In the genomic region with DNA sequence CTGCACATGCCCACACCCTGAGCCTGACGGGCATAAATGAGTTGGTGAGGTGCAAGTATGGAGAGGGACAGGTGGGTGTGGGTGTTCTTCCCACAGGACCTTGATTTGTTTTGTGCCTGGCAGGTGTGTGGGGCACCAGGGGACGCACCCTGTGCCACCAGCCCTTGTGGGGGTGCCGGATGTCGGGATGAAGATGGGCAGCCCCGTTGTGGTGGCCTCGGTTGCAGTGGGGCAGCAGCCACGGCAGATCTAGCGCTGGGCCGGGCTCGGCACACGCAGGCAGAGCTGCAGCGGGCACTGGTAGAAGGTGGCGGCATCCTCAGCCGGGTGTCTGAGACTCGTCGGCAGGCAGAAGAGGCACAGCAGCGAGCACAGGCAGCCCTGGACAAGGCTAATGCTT, we compare ENCODE assay signal across 23 mouse cellular contexts. TPM values are rescaled to one million over a fixed set of nuclear protein-coding genes. Genes with fewer than 3 reads are reported as not detected.
DNase-seq lines count a peak whose midpoint lies in the region; ATAC-seq and TF ChIP-seq lines count a peak whose summit lies in the region.
"Had no signal": no experiment of that assay in that cellular context is flagged by ENCODE, and none has a peak within 500 bp of the region (broad histone marks: within the 10 kb centered on the region; RNA-seq: fewer than 3 reads in every experiment).

No protein-coding gene starts in this region.

- peaks cover 85% of the 10 kb centered on the region for H3K36me3 ChIP-seq in heart, embryonic 10.5 days
- H3K36me3 ChIP-seq in ES-E14 (ENCODE audit: control insufficient read depth, insufficient read depth, low read length, poor library complexity, severe bottlenecking): peaks cover 12% of the 10 kb centered on the region
- peaks cover 69% of the 10 kb centered on the region for H3K36me3 ChIP-seq in forebrain, embryonic 13.5 days (ENCODE audit: poor library complexity, severe bottlenecking)

- no peak overlapping the region for H3K4me2 ChIP-seq in forebrain, embryonic 13.5 days
- H3K4me2 ChIP-seq: embryonic facial prominence, embryonic 13.5 days; forebrain, embryonic 12.5 days; heart, embryonic 13.5 days; hindbrain, embryonic 14.5 days had no signal

- H3K4me1 ChIP-seq in heart, embryonic 10.5 days: peaks cover 29% of the 10 kb centered on the region
- peaks cover 3 to 14% of the 10 kb centered on the region in 2 experiments; a peak in 3 of 4 replicates for H3K4me1 ChIP-seq in ES-E14 (ENCODE audit: control insufficient read depth in 2 of 2, insufficient read depth in 2 of 2, low read length in 2 of 2, poor library complexity in 1 of 2)
- H3K4me1 ChIP-seq in forebrain, embryonic 13.5 days: peaks cover 25% of the 10 kb centered on the region

- no peaks in the 10 kb centered on the region for H3K9me3 ChIP-seq in heart, embryonic 10.5 days
- H3K9me3 ChIP-seq in ES-E14 (ENCODE audit: control insufficient read depth, insufficient read depth, low read depth, low read length): no peaks in the 10 kb centered on the region
- H3K9me3 ChIP-seq in forebrain, embryonic 13.5 days (replicated peaks): no peaks in the 10 kb centered on the region
- H3K9me3 ChIP-seq: embryonic facial prominence, embryonic 13.5 days; forebrain, embryonic 12.5 days; heart, embryonic 13.5 days had no signal

- peak; percentile 9 for DNase-seq in adrenal gland, postnatal 14 days
- DNase-seq in adrenal gland, postnatal 25 days: no peak
- DNase-seq in heart, adult 11 months: peak; percentile 90
- DNase-seq in heart, embryonic 10.5 days (ENCODE audit: low spot score): no peak
- no peak for DNase-seq in ES-E14 (ENCODE audit: low read depth, low spot score)
- no peak for DNase-seq in urinary bladder, postnatal 36 days (ENCODE audit: low spot score in 2 of 2)
- DNase-seq: adrenal gland, postnatal 10 days; cerebellum, adult 2 months; cerebellum, adult 9-11 months; forebrain, postnatal 0 days; gastrocnemius, postnatal 36 days; heart, postnatal 14 days; heart, postnatal 4 days; kidney, adult 18-20 months had no signal

- no peak overlapping the region for H3K27ac ChIP-seq in heart, embryonic 10.5 days
- no peak overlapping the region for H3K27ac ChIP-seq in ES-E14 (ENCODE audit: insufficient read depth, low read depth, low read length, poor library complexity, severe bottlenecking)
- H3K27ac ChIP-seq in forebrain, embryonic 13.5 days: no peak overlapping the region
- H3K27ac ChIP-seq: embryonic facial prominence, embryonic 13.5 days; forebrain, embryonic 12.5 days; heart, embryonic 13.5 days; hindbrain, embryonic 14.5 days had no signal

- WGBS in heart, embryonic 10.5 days: 89% methylated on average over 17 of the region's 17 CpGs
- WGBS in forebrain, embryonic 13.5 days: 92% methylated on average over 17 of the region's 17 CpGs

- in situ Hi-C loops in ES-E14 (cut with MboI; ENCODE audit: low sequenced_read_pairs in 2 of 2, unreplicated experiment in 2 of 2): no loop called here

- H3K27me3 ChIP-seq in heart, embryonic 10.5 days (ENCODE audit: insufficient read depth, poor library complexity, severe bottlenecking): no peaks in the 10 kb centered on the region
- no peaks in the 10 kb centered on the region for H3K27me3 ChIP-seq in forebrain, embryonic 13.5 days
- H3K27me3 ChIP-seq: embryonic facial prominence, embryonic 13.5 days; forebrain, embryonic 12.5 days; heart, embryonic 13.5 days had no signal

- 0 out of 2 replicates have a peak overlapping the region, but pooled peaks have one; percentile 1 for H3K9ac ChIP-seq in ES-E14 (ENCODE audit: insufficient read depth, low read depth, low read length, poor library complexity, severe bottlenecking)
- H3K9ac ChIP-seq in forebrain, embryonic 13.5 days: no peak overlapping the region
- H3K9ac ChIP-seq: forebrain, embryonic 12.5 days; forebrain, postnatal 0 days; heart, embryonic 13.5 days; hindbrain, embryonic 14.5 days had no signal

- no peak overlapping the region for H3K4me3 ChIP-seq in heart, embryonic 10.5 days
- peak overlapping the region; percentile 14 to 18; a peak in 2 of 4 replicates for H3K4me3 ChIP-seq in ES-E14 (ENCODE audit: insufficient read depth in 1 of 2, low read depth in 1 of 2, low read length in 2 of 2, poor library complexity in 1 of 2, severe bottlenecking in 1 of 2)
- no peak overlapping the region for H3K4me3 ChIP-seq in forebrain, embryonic 13.5 days
- H3K4me3 ChIP-seq: embryonic facial prominence, embryonic 13.5 days; erythroblast, embryonic 14.5 days; forebrain, embryonic 12.5 days; heart, embryonic 13.5 days had no signal

- no peak for ATAC-seq in forebrain, embryonic 13.5 days
- ATAC-seq: forebrain, postnatal 0 days; hindbrain, postnatal 0 days; inflammation-experienced regulatory T-cells, adult 6 months; intestine, embryonic 16.5 days had no signal

TF ChIP-seq in ES-E14, 5 proteins besides CTCF, POLR2A, EP300 and RAD21:
- no peak for TF ChIP-seq HCFC1 (IDR thresholded peaks at IDR 0.05; ENCODE audit: borderline replicate concordance, insufficient read depth, low read length)
- TF ChIP-seq ZNF384 (IDR thresholded peaks at IDR 0.05; ENCODE audit: low read depth, low read length): no peak
- no peak for TF ChIP-seq CHD2 (IDR thresholded peaks at IDR 0.05; ENCODE audit: low read depth, low read length)
- no peak for TF ChIP-seq ZC3H11A (IDR thresholded peaks at IDR 0.05; ENCODE audit: borderline replicate concordance, low read depth, low read length)
- no peak for TF ChIP-seq MAFK (IDR thresholded peaks at IDR 0.05; ENCODE audit: insufficient read depth, low read depth, low read length)

RNA-seq across cellular contexts. Expression of a gene that starts 2.0 kb away (rescaled TPM):
- 163 and 175 TPM in 2 replicates for total RNA-seq in adrenal gland, postnatal 14 days (2021)
- 292 and 314 TPM in 2 replicates for total RNA-seq in adrenal gland, postnatal 25 days (2021)
- 78.6 and 84.1 TPM in 2 replicates for polyA plus RNA-seq in heart, embryonic 10.5 days (2016; fragmentation: Nextera tagmentation; extraction: Ambion mirVana)
- 92.1 and 126 TPM in 2 replicates for total RNA-seq in ES-E14 (2012; rRNA removed)
- 69.7 and 80.6 TPM in 2 replicates for polyA plus RNA-seq in forebrain, embryonic 13.5 days (2015; fragmentation: Nextera tagmentation; extraction: Ambion mirVana)

RNA-seq across cellular contexts. Expression of a gene that starts 8.9 kb away (rescaled TPM):
- 121 and 124 TPM in 2 replicates for total RNA-seq in adrenal gland, postnatal 14 days (2021)
- 114 and 134 TPM in 2 replicates for total RNA-seq in adrenal gland, postnatal 25 days (2021)
- polyA plus RNA-seq in heart, embryonic 10.5 days (2016; fragmentation: Nextera tagmentation; extraction: Ambion mirVana): 46.3 and 57.4 TPM in 2 replicates
- total RNA-seq in ES-E14 (2012; rRNA removed): 50.6 and 54.5 TPM in 2 replicates
- polyA plus RNA-seq in forebrain, embryonic 13.5 days (2015; fragmentation: Nextera tagmentation; extraction: Ambion mirVana): 18.7 and 22.9 TPM in 2 replicates

RNA-seq across cellular contexts. Expression of a gene that starts 19.1 kb away (rescaled TPM):
- 179 and 190 TPM in 2 replicates for total RNA-seq in adrenal gland, postnatal 14 days (2021)
- 221 and 259 TPM in 2 replicates for total RNA-seq in adrenal gland, postnatal 25 days (2021)
- polyA plus RNA-seq in heart, embryonic 10.5 days (2016; fragmentation: Nextera tagmentation; extraction: Ambion mirVana): 83.2 and 95.8 TPM in 2 replicates
- total RNA-seq in ES-E14 (2012; rRNA removed): 393 and 450 TPM in 2 replicates
- 80.4 and 91.2 TPM in 2 replicates for polyA plus RNA-seq in forebrain, embryonic 13.5 days (2015; fragmentation: Nextera tagmentation; extraction: Ambion mirVana)

RNA-seq across cellular contexts. Expression of a gene that starts 27.0 kb away (rescaled TPM):
- 29.7 and 30.9 TPM in 2 replicates for total RNA-seq in adrenal gland, postnatal 14 days (2021)
- 33.2 and 38.8 TPM in 2 replicates for total RNA-seq in adrenal gland, postnatal 25 days (2021)
- polyA plus RNA-seq in heart, embryonic 10.5 days (2016; fragmentation: Nextera tagmentation; extraction: Ambion mirVana): 86.8 and 106 TPM in 2 replicates
- 6.6 and 6.7 TPM in 2 replicates for total RNA-seq in ES-E14 (2012; rRNA removed)
- 54.1 and 63.9 TPM in 2 replicates for polyA plus RNA-seq in forebrain, embryonic 13.5 days (2015; fragmentation: Nextera tagmentation; extraction: Ambion mirVana)

RNA-seq across cellular contexts. Expression of a gene that starts 28.1 kb away (rescaled TPM):
- 35.1 and 36.4 TPM in 2 replicates for total RNA-seq in adrenal gland, postnatal 14 days (2021)
- 36.9 and 51.4 TPM in 2 replicates for total RNA-seq in adrenal gland, postnatal 25 days (2021)
- polyA plus RNA-seq in heart, embryonic 10.5 days (2016; fragmentation: Nextera tagmentation; extraction: Ambion mirVana): 46.6 and 61.1 TPM in 2 replicates
- 16.7 and 18.6 TPM in 2 replicates for total RNA-seq in ES-E14 (2012; rRNA removed)
- 50.1 and 53.8 TPM in 2 replicates for polyA plus RNA-seq in forebrain, embryonic 13.5 days (2015; fragmentation: Nextera tagmentation; extraction: Ambion mirVana)

Comparison
In these comparisons a context has a peak if more than half of its experiments do, and no peak if none do; other contexts are left out.
1. DNase-seq: peak in adrenal gland, postnatal 14 days (single experiment) and heart, adult 11 months (single experiment); none in adrenal gland, postnatal 25 days (single experiment), heart, embryonic 10.5 days (single experiment), ES-E14 (single experiment) and urinary bladder, postnatal 36 days (0 of 2).
2. H3K4me3 ChIP-seq: peak in ES-E14 (2 of 2); none in heart, embryonic 10.5 days (single experiment) and forebrain, embryonic 13.5 days (single experiment).